Mouse (Mus musculus) common myeloid progenitor, adult 5-6 weeks (primary cell): ENCODE results near the gene Olfr551. TPM values are rescaled to one million over a fixed set of nuclear protein-coding genes. Genes with fewer than 3 reads are reported as not detected.

Source experiments
- total RNA-seq: library from RNA; stranded (forward); fragments of 200-1000, 187-1606 nt; gene quantifications from 2 replicates; pipeline ENCODE4 v1.2.3, GENCODE M21; 2017

Gene Olfr551
- total RNA-seq, 1 experiment from 2014 or later = not detected

Other genes with a start within 250 kb of the Olfr551 start
- 809 and 867 TPM in 2 replicates for gene Rrm1, start 150.2 kb downstream of the Olfr551 start, total RNA-seq
- gene Olfr543, start 110.2 kb downstream of the Olfr551 start, total RNA-seq = not detected in 2 replicates
- not detected in 2 replicates for gene Olfr544, start 103.6 kb downstream of the Olfr551 start, total RNA-seq
- gene Olfr545, start 92.3 kb downstream of the Olfr551 start, total RNA-seq = not detected in 2 replicates
- not detected in 2 replicates for gene Olfr547, start 57.1 kb downstream of the Olfr551 start, total RNA-seq
- not detected in 2 replicates for gene Olfr548-ps1, start 51.0 kb downstream of the Olfr551 start, total RNA-seq
- not detected in 2 replicates for gene Olfr549, start 42.0 kb downstream of the Olfr551 start, total RNA-seq
- 31.7 and 33.6 TPM in 2 replicates for gene Trim21, start 26.4 kb downstream of the Olfr551 start, total RNA-seq
- gene Olfr550, start 20.4 kb downstream of the Olfr551 start, total RNA-seq = 0.23 TPM in 1 of 2 replicates, not detected in the other
- gene Olfr552, start 5.9 kb upstream of the Olfr551 start, total RNA-seq = not detected in 2 replicates
- gene Olfr553, start 26.3 kb upstream of the Olfr551 start, total RNA-seq = not detected in 2 replicates
- not detected in 2 replicates for gene Olfr554, start 46.5 kb upstream of the Olfr551 start, total RNA-seq
- gene Olfr555, start 66.9 kb upstream of the Olfr551 start, total RNA-seq = not detected in 2 replicates
- gene Olfr556, start 73.0 kb upstream of the Olfr551 start, total RNA-seq = not detected in 2 replicates
- 8.2 and 10.7 TPM in 2 replicates for gene Trim68, start 95.4 kb upstream of the Olfr551 start, total RNA-seq
- gene Olfr557, start 104.0 kb upstream of the Olfr551 start, total RNA-seq = not detected in 2 replicates
- gene Olfr558, start 110.3 kb upstream of the Olfr551 start, total RNA-seq = 0.14 TPM in 1 of 2 replicates, not detected in the other
- gene Olfr33, start 127.2 kb upstream of the Olfr551 start, total RNA-seq = not detected in 2 replicates
- gene Olfr559, start 135.6 kb upstream of the Olfr551 start, total RNA-seq = not detected in 2 replicates
- gene Olfr560, start 167.5 kb upstream of the Olfr551 start, total RNA-seq = not detected in 2 replicates
- not detected in 2 replicates for gene Olfr78, start 167.6 kb upstream of the Olfr551 start, total RNA-seq
- gene Olfr561, start 179.3 kb upstream of the Olfr551 start, total RNA-seq = not detected in 2 replicates
- not detected in 2 replicates for gene Olfr564, start 211.6 kb upstream of the Olfr551 start, total RNA-seq